Mouse (Mus musculus) embryonic facial prominence, embryonic 12.5 days (tissue): ENCODE data around the gene Syn2. TPM values are rescaled to one million over a fixed set of nuclear protein-coding genes. Genes with fewer than 3 reads are reported as not detected.

Experiments used
- ATAC-seq: fragments of 200-750 bp; cut with Nextera tagmentation; 2 replicates; pipeline ENCODE4 v1.8.0; 2017; ENCODE audit not compliant: insufficient number of reproducible peaks, insufficient read depth, low FRiP score, low TSS enrichment
- H3K27ac ChIP-seq: fragments of 300-500 bp; sonication (generic); 2 replicates; pipeline ENCODE4 v1.5.1; 2016; ENCODE audit warnings: mild to moderate bottlenecking
- H3K27me3 ChIP-seq: fragments of 300-500 bp; sonication (generic); 2 replicates; pipeline ENCODE4 v1.6.1; 2016; ENCODE audit warnings: mild to moderate bottlenecking, moderate library complexity
- H3K36me3 ChIP-seq: fragments of 300-500 bp; sonication (generic); 2 replicates; pipeline ENCODE4 v1.6.1; 2016; ENCODE audit warnings: mild to moderate bottlenecking
- H3K4me1 ChIP-seq: fragments of 300-500 bp; sonication (generic); 2 replicates; pipeline ENCODE4 v1.6.1; 2016
- H3K4me2 ChIP-seq: fragments of 300-500 bp; sonication (generic); replicated peaks from 2 replicates; pipeline ENCODE4 v1.6.1; 2016; ENCODE audit warnings: mild to moderate bottlenecking, moderate library complexity
- H3K4me3 ChIP-seq: fragments of 300-500 bp; sonication (generic); 2 replicates; pipeline ENCODE4 v1.5.1; 2016; ENCODE audit warnings: mild to moderate bottlenecking
- H3K9ac ChIP-seq: fragments of 300-500 bp; sonication (generic); 2 replicates; pipeline ENCODE4 v1.6.1; 2016; ENCODE audit warnings: mild to moderate bottlenecking, moderate library complexity
- H3K9me3 ChIP-seq: fragments of 300-500 bp; sonication (generic); 2 replicates; pipeline ENCODE4 v1.6.1; 2016; ENCODE audit warnings: mild to moderate bottlenecking, moderate library complexity
- WGBS: fragments of 180-500 bp; shearing (Covaris S2); methylation state at CpG from one replicate; pipeline ENCODE4 v1.1.7; 2016; 5-methylcytosine and 5-hydroxymethylcytosine counted together
- polyA plus RNA-seq: library from polyadenylated mRNA; unstranded; fragments of >200 nt; fragmentation: Nextera tagmentation; extraction: Ambion mirVana; gene quantifications from 2 replicates; pipeline ENCODE4 v1.2.1, GENCODE M21; 2016

Syn2 gene
- polyA plus RNA-seq, 1 experiment from 2014 or later = 5.6 TPM

DNA sequence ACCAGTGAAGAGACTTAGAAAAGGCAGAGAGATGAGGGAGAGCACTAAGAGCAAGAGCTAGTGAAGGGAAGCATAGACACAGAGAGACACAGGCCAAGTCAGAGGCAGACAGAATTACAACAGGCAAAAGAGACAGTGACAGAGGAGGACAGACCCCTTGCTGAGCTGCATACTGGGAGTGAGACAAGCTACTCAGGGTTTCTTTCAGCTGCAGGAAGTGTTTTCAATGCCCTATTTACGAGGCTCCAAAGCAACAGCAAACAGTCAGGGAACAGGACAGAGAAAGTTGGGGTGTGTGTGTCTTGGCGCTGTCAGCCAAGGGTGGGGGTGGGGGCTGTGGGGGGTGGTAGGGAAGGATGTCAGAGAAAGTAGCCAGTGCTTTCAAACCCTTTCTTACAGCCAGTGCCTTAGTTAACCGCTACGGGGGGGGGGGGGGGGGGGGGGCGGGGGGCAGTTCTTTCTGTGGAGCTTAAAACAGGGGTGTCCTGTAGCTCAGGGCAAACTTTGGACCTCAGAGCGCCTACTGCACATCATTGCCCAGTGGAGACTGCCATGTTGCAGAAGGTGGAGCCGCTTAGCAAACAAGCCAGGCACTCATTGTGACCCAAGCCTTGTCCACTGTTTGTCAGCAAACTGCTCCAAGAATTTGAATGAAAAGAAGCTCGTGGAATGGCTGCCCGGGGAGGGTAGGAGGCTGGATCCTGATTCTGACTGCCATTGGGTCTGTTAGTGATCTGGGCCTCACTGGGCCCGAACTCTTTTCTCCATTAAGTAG is 117.6 kb downstream of the Syn2 start, which contains the start of gene Timp4:
TSS of gene Timp4 (minus strand) at position 107 of the 775 bp plus-strand sequence.
- Histone ChIP-seq H3K27ac (no peak within 1 kb of the TSS), H3K9me3 (no peaks in the 10 kb centered on the region), H3K9ac (no peak within 1 kb of the TSS), H3K4me2 (peak within 1 kb of the TSS; percentile 42), H3K4me1 (peaks cover 6% of the 10 kb centered on the region), H3K36me3 (no peaks in the 10 kb centered on the region), H3K4me3 (peak within 1 kb of the TSS; percentile 9; the same call in 1 of the 2 replicates), H3K27me3 (0 out of 2 replicates have a peak, but pooled peaks cover 4% of the 10 kb centered on the region)
- no peak for ATAC-seq
- 29% methylated on average over 7 of the region's 10 CpGs for whole genome bisulfite sequencing

DNA sequence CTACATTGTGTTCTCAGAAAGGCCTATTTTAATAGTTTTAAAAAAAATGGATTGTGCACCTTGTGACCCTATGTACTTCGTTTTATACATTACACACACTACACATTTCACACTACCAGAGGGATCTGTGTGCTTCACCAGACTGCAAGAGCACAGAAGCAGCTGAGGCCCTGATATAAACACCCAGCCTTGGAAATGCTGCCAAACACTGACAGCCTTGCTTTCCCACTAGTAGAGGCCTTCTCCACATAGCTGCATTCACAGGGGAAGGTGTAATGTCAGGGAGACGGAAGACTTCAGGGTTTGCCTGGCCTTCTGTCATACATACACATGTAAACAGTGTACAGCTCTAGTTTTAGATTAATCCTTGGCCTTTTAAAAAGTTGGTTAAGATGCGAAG is 120.5 kb downstream of the Syn2 start:
- no peak overlapping the region for H3K4me3 ChIP-seq
- H3K9me3 ChIP-seq = no peaks in the 10 kb centered on the region
- no peak for ATAC-seq
- peaks cover 6% of the 10 kb centered on the region for H3K4me1 ChIP-seq
- no peak overlapping the region for H3K9ac ChIP-seq
- no peaks in the 10 kb centered on the region for H3K36me3 ChIP-seq
- no peak overlapping the region for H3K27ac ChIP-seq
- H3K27me3 ChIP-seq = 0 out of 2 replicates have a peak, but pooled peaks cover 4% of the 10 kb centered on the region
- H3K4me2 ChIP-seq = no peak overlapping the region
- 84% methylated on average over 3 of the region's 3 CpGs for WGBS

DNA sequence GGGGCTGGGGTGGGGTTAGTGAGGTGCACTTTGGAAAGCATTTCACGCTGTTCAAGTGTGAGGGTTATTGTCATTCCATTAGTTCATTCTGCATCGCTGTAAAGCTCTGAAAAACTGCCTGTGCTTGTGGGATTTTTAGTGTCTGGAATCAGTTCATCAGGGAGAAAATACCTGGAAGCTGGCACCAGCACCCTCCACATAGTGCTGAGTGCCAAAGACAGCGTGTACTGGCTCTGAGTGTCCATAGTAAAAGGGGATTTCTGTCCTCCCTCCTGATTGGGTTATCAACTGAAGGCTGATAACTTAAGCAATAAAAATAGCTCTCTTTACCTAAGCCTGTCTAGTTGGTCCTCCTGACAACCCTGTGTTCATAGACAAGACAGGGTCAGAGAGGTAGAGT is 125.8 kb downstream of the Syn2 start:
- no peaks in the 10 kb centered on the region for H3K36me3 ChIP-seq
- no peak overlapping the region for H3K4me3 ChIP-seq
- no peak overlapping the region for H3K9ac ChIP-seq
- H3K4me2 ChIP-seq = no peak overlapping the region
- no peak overlapping the region for H3K27ac ChIP-seq
- no peaks in the 10 kb centered on the region for H3K4me1 ChIP-seq
- WGBS = 85% methylated on average over 3 of the region's 3 CpGs
- H3K27me3 ChIP-seq = no peaks in the 10 kb centered on the region
- no peaks in the 10 kb centered on the region for H3K9me3 ChIP-seq
- ATAC-seq = no peak

DNA sequence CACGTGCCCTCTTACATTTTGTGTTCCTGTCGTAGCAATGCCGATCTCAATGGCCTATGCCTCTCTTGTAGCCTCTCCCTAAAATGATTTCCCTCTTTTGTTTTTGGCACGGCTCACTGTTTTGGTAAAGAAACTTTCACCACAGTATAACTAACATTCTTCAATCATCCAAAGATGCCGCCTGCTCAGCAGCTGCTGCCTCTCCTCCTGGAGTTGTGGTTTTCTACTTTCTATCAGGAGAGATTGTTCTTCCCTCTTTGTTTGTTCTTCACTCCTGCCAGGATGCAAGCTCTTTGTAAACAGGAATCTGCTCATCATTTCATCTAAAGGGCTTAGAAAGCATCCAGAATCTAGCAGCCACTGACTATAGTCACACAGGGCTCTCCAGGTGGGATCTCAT is 132.1 kb downstream of the Syn2 start:
- H3K27ac ChIP-seq = no peak overlapping the region
- H3K4me2 ChIP-seq = no peak overlapping the region
- no peaks in the 10 kb centered on the region for H3K36me3 ChIP-seq
- peaks cover 4% of the 10 kb centered on the region; the same call in 1 of the 2 replicates for H3K4me1 ChIP-seq
- no peak overlapping the region for H3K9ac ChIP-seq
- no peak for ATAC-seq
- H3K9me3 ChIP-seq = no peaks in the 10 kb centered on the region
- no peak overlapping the region for H3K4me3 ChIP-seq
- H3K27me3 ChIP-seq = no peaks in the 10 kb centered on the region
- 84% methylated on average over 5 of the region's 5 CpGs for WGBS

DNA sequence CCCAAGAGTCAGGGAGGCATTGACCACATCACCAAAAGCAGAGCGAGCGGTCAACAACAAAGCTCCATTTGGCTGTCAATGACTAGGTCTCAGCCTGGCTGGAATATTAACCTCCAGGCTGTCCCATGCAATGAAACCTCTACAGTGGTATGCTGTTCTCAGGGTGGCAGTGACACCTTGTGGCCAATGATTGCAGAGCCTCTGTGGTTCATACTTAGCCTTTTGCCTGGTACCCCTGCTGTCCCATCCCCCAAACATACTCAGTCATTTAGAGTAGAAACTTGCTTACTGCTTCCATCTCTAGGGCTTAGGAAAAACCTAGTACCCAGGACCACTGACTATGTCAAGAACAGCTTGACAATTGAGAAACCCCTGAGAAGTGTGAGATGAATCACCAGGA is 133.2 kb downstream of the Syn2 start:
- Histone ChIP-seq H3K4me2 (no peak overlapping the region), H3K4me1 (peaks cover 8% of the 10 kb centered on the region; the same call in 1 of the 2 replicates), H3K36me3 (no peaks in the 10 kb centered on the region), H3K9me3 (no peaks in the 10 kb centered on the region), H3K9ac (no peak overlapping the region), H3K27ac (no peak overlapping the region), H3K27me3 (no peaks in the 10 kb centered on the region), H3K4me3 (no peak overlapping the region)
- 46% methylated on average over 2 of the region's 2 CpGs for WGBS
- no peak for ATAC-seq

DNA sequence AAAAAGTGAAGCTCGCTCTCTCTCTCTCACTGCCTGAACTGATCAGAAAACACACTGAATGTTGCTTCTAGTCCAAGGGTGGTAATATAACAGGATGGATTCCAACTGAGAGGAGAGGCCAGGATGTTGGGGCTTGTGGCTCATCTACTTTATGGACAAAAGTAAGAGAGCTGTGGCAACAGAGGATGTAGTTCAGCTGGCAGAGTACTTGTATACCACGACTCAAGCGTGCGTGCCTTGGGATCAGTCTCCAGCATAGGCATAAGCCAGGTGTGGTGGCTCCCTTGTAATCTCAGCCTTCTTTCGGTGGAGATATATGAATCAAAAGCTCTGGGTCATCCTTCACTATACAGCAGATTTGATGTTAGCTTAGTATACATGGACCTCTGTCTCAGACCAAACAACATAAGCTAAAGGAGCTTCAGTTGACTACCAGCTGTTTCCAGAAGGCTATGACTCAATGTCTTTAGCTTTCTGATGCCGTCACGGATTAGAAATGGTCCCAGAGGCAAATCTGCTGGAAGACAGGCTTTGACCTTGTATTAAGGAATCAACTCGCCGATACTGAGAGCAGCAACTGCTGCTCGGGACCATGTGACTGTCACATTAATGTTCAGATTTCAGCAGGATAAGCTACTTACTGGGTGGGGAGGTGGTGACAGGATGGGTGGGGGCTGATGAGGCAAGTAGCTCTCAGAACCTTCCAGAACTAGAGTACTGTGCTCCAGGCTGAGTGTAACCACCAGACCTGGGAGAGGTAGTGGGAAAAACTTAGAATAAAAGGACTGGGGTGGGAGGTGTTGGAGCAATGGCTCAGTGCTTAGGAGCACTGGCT is 134.1 kb downstream of the Syn2 start:
- Histone ChIP-seq H3K9me3 (no peaks in the 10 kb centered on the region), H3K36me3 (no peaks in the 10 kb centered on the region), H3K27me3 (no peaks in the 10 kb centered on the region), H3K9ac (no peak overlapping the region), H3K27ac (no peak overlapping the region), H3K4me1 (peaks cover 8% of the 10 kb centered on the region; the same call in 1 of the 2 replicates), H3K4me2 (no peak overlapping the region), H3K4me3 (no peak overlapping the region)
- no peak for ATAC-seq
- 85% methylated on average over 10 of the region's 10 CpGs for WGBS

DNA sequence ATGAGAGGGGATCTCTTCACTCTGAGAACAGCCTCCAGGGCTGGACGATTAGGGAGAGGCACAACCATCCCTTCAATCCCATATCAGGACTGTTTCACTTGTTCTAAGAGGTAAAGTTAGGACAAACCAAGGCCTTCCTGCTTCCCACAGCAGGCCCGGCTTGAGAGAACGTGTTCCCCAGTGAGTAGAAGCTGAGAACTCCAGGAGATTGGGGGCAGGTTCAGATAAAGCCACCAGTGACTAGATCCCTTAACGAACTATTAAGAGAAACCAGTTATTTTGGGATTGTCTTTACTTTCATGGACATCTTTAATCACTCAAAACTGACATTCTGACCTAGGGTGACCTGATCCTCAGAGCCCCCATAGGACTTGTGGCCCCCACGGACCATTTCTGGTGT is 134.9 kb downstream of the Syn2 start:
- no peaks in the 10 kb centered on the region for H3K36me3 ChIP-seq
- H3K4me2 ChIP-seq = no peak overlapping the region
- H3K27ac ChIP-seq = no peak overlapping the region
- no peak for ATAC-seq
- no peaks in the 10 kb centered on the region for H3K9me3 ChIP-seq
- 71% methylated on average over 5 of the region's 5 CpGs for WGBS
- H3K9ac ChIP-seq = no peak overlapping the region
- H3K4me3 ChIP-seq = no peak overlapping the region
- peaks cover 8% of the 10 kb centered on the region; the same call in 1 of the 2 replicates for H3K4me1 ChIP-seq
- no peaks in the 10 kb centered on the region for H3K27me3 ChIP-seq

DNA sequence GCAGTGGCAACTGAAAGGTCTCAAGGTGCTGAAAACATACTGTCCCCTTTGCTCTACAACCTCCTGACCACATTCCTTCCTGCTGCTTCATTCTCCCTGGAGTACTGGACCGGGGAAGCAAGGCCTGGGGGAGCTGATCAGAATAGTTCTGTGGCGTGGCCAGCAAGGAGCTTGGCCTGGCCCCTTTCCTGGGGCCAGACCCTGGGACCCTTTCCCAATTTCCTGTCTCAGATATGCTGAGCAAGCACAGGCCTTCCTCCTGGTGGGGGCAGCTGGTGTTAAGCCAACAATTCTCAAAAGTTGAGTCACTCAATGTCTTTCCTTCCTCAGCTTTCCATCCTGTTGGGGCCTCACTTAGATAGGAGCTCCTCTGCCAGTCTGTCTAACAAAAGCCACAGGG is 135.4 kb downstream of the Syn2 start:
- no peaks in the 10 kb centered on the region for H3K36me3 ChIP-seq
- no peaks in the 10 kb centered on the region for H3K27me3 ChIP-seq
- 37% methylated on average over 2 of the region's 2 CpGs for WGBS
- ATAC-seq = no peak
- H3K4me3 ChIP-seq = no peak overlapping the region
- H3K27ac ChIP-seq = no peak overlapping the region
- no peaks in the 10 kb centered on the region for H3K9me3 ChIP-seq
- no peak overlapping the region for H3K4me2 ChIP-seq
- H3K4me1 ChIP-seq = peaks cover 8% of the 10 kb centered on the region; the same call in 1 of the 2 replicates
- H3K9ac ChIP-seq = no peak overlapping the region

DNA sequence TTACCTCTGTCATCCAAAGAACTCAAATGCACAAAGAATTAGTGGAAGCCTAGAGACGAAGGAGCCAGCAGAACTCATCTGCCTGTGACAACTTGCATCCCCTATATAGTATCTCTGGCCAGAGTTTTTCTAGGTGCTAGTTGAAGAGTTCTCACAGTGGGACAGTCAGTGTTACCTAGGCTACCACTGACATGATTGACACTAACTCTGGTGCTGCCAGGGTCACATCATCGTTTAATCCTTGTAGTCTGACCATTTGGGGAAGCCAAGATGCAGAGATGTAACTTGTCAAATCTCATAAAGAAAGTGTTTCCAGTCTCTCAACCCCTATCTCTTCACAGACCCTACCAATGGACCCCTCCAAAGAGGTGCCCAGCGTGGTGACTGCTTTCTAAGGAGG is 136.6 kb downstream of the Syn2 start:
- no peaks in the 10 kb centered on the region for H3K36me3 ChIP-seq
- no peak for ATAC-seq
- H3K4me3 ChIP-seq = no peak overlapping the region
- no peak overlapping the region for H3K4me2 ChIP-seq
- peaks cover 8% of the 10 kb centered on the region; the same call in 1 of the 2 replicates for H3K4me1 ChIP-seq
- WGBS = 75% methylated on average over 3 of the region's 3 CpGs
- H3K27me3 ChIP-seq = no peaks in the 10 kb centered on the region
- no peak overlapping the region for H3K9ac ChIP-seq
- H3K9me3 ChIP-seq = no peaks in the 10 kb centered on the region
- no peak overlapping the region for H3K27ac ChIP-seq

DNA sequence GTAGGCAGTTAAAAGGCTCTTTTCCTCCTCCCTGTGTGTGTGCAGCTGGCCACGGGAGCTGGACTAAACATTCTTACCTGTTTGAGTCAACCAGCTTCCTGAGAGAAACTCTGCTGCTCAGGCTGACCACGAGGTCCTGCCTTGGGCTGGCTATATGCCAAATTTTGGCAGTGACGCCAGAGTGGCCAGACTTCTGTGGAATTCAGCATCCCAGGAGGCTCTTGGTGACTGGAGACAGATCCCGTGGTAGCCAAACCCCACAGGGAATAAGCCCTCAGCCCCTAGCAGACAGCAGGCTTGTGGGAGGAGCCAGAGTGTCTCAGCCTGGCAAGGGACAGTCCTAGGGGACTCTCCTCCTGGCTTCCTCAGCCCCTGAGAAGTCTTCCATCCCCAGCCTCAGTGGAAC is 137.2 kb downstream of the Syn2 start:
- no peak overlapping the region for H3K27ac ChIP-seq
- H3K9ac ChIP-seq = no peak overlapping the region
- peaks cover 8% of the 10 kb centered on the region; the same call in 1 of the 2 replicates for H3K4me1 ChIP-seq
- no peaks in the 10 kb centered on the region for H3K9me3 ChIP-seq
- no peak overlapping the region for H3K4me3 ChIP-seq
- H3K4me2 ChIP-seq = no peak overlapping the region
- no peaks in the 10 kb centered on the region for H3K36me3 ChIP-seq
- H3K27me3 ChIP-seq = no peaks in the 10 kb centered on the region
- WGBS = 18% methylated on average over 4 of the region's 4 CpGs
- 0 out of 2 replicates have a peak, but pooled peaks have one; percentile 35 for ATAC-seq

DNA sequence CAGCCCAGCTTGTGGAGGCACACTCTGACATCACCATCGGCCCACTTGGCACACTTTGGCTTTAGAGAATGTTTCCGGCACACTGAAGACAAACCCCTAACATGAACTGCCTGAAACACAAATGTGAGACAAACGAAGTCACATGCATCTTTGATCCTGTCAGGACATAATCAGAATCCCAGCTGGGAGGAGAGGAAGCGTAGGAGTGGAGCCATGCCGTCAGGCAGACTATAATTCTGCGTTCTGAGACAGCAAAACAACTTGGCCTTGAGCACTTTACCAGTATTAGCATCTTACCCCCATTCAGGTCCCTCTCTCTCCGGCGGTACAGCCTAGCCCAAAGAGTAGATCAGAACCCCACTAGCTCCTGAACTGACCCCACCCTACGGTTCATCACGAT is 138.6 kb downstream of the Syn2 start:
- Histone ChIP-seq H3K27me3 (no peaks in the 10 kb centered on the region), H3K4me3 (no peak overlapping the region), H3K27ac (no peak overlapping the region), H3K9ac (no peak overlapping the region), H3K4me2 (no peak overlapping the region), H3K4me1 (peaks cover 8% of the 10 kb centered on the region; the same call in 1 of the 2 replicates), H3K9me3 (no peaks in the 10 kb centered on the region), H3K36me3 (no peaks in the 10 kb centered on the region)
- WGBS = 86% methylated on average over 10 of the region's 10 CpGs
- no peak for ATAC-seq
